Mouse (Mus musculus) heart, adult 2 months (tissue): ENCODE data around the gene Padi2.

Source experiments
- CTCF ChIP-seq: fragments of 200-600 bp; IDR thresholded peaks from 2 replicates; pipeline ENCODE4 v1.8.1; 2022; ENCODE audit warnings: antibody characterized with exemption, mild to moderate bottlenecking, moderate library complexity
- EP300 ChIP-seq: fragments of 200-500 bp; IDR thresholded peaks from 2 replicates; pipeline ENCODE4 v1.6.1; 2011; ENCODE audit warnings: low read depth, low read length, control low read depth; ENCODE audit not compliant: insufficient read depth
- POLR2A ChIP-seq: fragments of 200-500 bp; IDR thresholded peaks from 2 replicates; pipeline ENCODE4 v1.6.1; 2011; ENCODE audit warnings: mild to moderate bottlenecking, low read depth, low read length, control low read depth; ENCODE audit not compliant: insufficient read depth

DNA sequence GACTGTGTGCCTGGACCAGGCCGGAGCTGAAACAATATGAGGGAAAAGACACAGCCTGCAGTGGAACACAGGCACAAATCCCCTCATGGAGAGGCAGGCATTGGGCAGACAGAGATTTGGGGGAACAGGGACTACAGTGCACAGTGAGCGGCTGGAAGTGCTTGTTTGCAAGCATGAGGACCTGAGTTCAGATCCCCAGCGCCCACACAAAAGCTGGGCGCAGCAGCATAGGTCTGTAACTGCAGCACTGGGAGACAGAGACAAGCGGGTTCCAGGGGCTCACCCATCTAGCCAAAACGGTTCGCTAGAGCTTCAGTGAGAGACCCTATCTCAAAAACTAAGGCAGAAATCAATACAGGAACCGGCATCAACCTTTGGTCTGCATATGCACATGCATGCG is 7.4 kb downstream of the Padi2 start:
- TF ChIP-seq POLR2A (no peak), CTCF (no peak), EP300 (no peak)
